ENCODE assay signal across 8 mouse cellular contexts in genomic region chr2:145674496-145675141, GRCm38 (mm10). TPM values are rescaled to one million over a fixed set of nuclear protein-coding genes. Genes with fewer than 3 reads are reported as not detected.
DNase-seq lines count a peak whose midpoint lies in the region; ATAC-seq and TF ChIP-seq lines count a peak whose summit lies in the region.

No protein-coding gene starts in this region.

- H3K4me2 ChIP-seq in forebrain, embryonic 15.5 days (replicated peaks) = peak overlapping the region; percentile 74
- H3K4me2 ChIP-seq in liver, postnatal 0 days (ENCODE audit: low read depth, low read length) = peak overlapping the region; percentile 82

- no peak for TF ChIP-seq POLR2A in heart, adult 2 months (IDR thresholded peaks at IDR 0.05; ENCODE audit: insufficient read depth, low read depth, low read length)
- TF ChIP-seq POLR2A in ES-Bruce4 (IDR thresholded peaks at IDR 0.05; ENCODE audit: insufficient read depth, low read length) = no peak

- no peak for TF ChIP-seq EP300 in heart, adult 2 months (IDR thresholded peaks at IDR 0.05; ENCODE audit: insufficient read depth, low read depth, low read length)
- TF ChIP-seq EP300 in ES-Bruce4 (IDR thresholded peaks at IDR 0.05; ENCODE audit: insufficient read depth, low read depth, low read length) = no peak
- TF ChIP-seq EP300 in liver, postnatal 0 days (IDR thresholded peaks at IDR 0.05; ENCODE audit: low read depth) = no peak

- peaks cover 2% of the 10 kb centered on the region; the same call in 1 of the 2 replicates for H3K4me1 ChIP-seq in heart, adult 2 months (ENCODE audit: control insufficient read depth, insufficient read depth, low read length)
- H3K4me1 ChIP-seq in ES-Bruce4 (ENCODE audit: control insufficient read depth, insufficient read depth, low read length) = no peaks in the 10 kb centered on the region
- H3K4me1 ChIP-seq in forebrain, embryonic 15.5 days = peaks cover 15% of the 10 kb centered on the region
- peaks cover 11% of the 10 kb centered on the region; the same call in 1 of the 2 replicates for H3K4me1 ChIP-seq in liver, postnatal 0 days (ENCODE audit: insufficient read depth)

- no peak for TF ChIP-seq CTCF in heart, adult 2 months (IDR thresholded peaks at IDR 0.05)
- TF ChIP-seq CTCF in ES-Bruce4 (IDR thresholded peaks at IDR 0.05; ENCODE audit: low read depth, low read length) = no peak
- no peak for TF ChIP-seq CTCF in liver, postnatal 0 days (IDR thresholded peaks at IDR 0.05; ENCODE audit: low read depth)

- H3K27me3 ChIP-seq in heart, adult 2 months (ENCODE audit: control insufficient read depth, insufficient read depth, low read length) = no peaks in the 10 kb centered on the region; the same call in 1 of the 2 replicates
- no peaks in the 10 kb centered on the region for H3K27me3 ChIP-seq in ES-Bruce4 (ENCODE audit: control insufficient read depth, insufficient read depth, low read length, poor library complexity, severe bottlenecking)
- no peaks in the 10 kb centered on the region for H3K27me3 ChIP-seq in forebrain, embryonic 15.5 days
- no peaks in the 10 kb centered on the region for H3K27me3 ChIP-seq in liver, postnatal 0 days (ENCODE audit: insufficient read depth, low read length)

- H3K9ac ChIP-seq in heart, adult 2 months (ENCODE audit: low read depth, low read length) = peak overlapping the region; percentile 70
- peak overlapping the region; percentile 84 for H3K9ac ChIP-seq in ES-Bruce4 (ENCODE audit: low read depth, poor library complexity, severe bottlenecking)
- peak overlapping the region; percentile 60 for H3K9ac ChIP-seq in forebrain, embryonic 15.5 days (replicated peaks)
- peak overlapping the region; percentile 59 for H3K9ac ChIP-seq in liver, postnatal 0 days (replicated peaks)

- H3K4me3 ChIP-seq in heart, adult 2 months = peak overlapping the region; percentile 83
- peak overlapping the region; percentile 92 for H3K4me3 ChIP-seq in ES-Bruce4 (ENCODE audit: low read depth, low read length)
- H3K4me3 ChIP-seq in forebrain, embryonic 15.5 days = peak overlapping the region; percentile 53
- H3K4me3 ChIP-seq in liver, postnatal 0 days (ENCODE audit: low read depth, low read length) = peak overlapping the region; percentile 67

- peak; percentile 47 for ATAC-seq in forebrain, embryonic 15.5 days (replicated peaks)
- peak; percentile 2; the same call in 1 of the 2 replicates for ATAC-seq in liver, postnatal 0 days
- no peak for ATAC-seq in frontal cortex, adult (ENCODE audit: low TSS enrichment)

- peak overlapping the region; percentile 59 for H3K27ac ChIP-seq in heart, adult 2 months
- H3K27ac ChIP-seq in ES-Bruce4 (ENCODE audit: insufficient read depth, low read length) = peak overlapping the region; percentile 66; the same call in 1 of the 2 replicates
- H3K27ac ChIP-seq in forebrain, embryonic 15.5 days (replicated peaks) = no peak overlapping the region
- peak overlapping the region; percentile 88 for H3K27ac ChIP-seq in liver, postnatal 0 days (ENCODE audit: low read depth)

- 6% methylated on average over 22 of the region's 23 CpGs for WGBS in heart, adult 2 months
- WGBS in forebrain, embryonic 15.5 days = 3% methylated on average over 23 of the region's 23 CpGs
- 5% methylated on average over 20 of the region's 23 CpGs for WGBS in liver, postnatal 0 days (ENCODE audit: insufficient replicate concordance)

- H3K36me3 ChIP-seq in heart, adult 2 months (ENCODE audit: control insufficient read depth, insufficient read depth, low read length) = no peaks in the 10 kb centered on the region
- H3K36me3 ChIP-seq in ES-Bruce4 (ENCODE audit: control insufficient read depth, insufficient read depth, low read length, poor library complexity, severe bottlenecking) = no peaks in the 10 kb centered on the region
- H3K36me3 ChIP-seq in forebrain, embryonic 15.5 days = no peaks in the 10 kb centered on the region
- no peaks in the 10 kb centered on the region for H3K36me3 ChIP-seq in liver, postnatal 0 days (replicated peaks; ENCODE audit: insufficient read depth, low read length)

- H3K9me3 ChIP-seq in ES-Bruce4 (replicated peaks; ENCODE audit: control insufficient read depth, insufficient read depth, low read length, poor library complexity, severe bottlenecking) = no peaks in the 10 kb centered on the region
- H3K9me3 ChIP-seq in forebrain, embryonic 15.5 days = no peaks in the 10 kb centered on the region
- no peaks in the 10 kb centered on the region for H3K9me3 ChIP-seq in liver, postnatal 0 days (ENCODE audit: low read length)

- intact Hi-C loops in heart, adult 2 months (cut with DNase I) = no loop called here

- DNase-seq in heart, adult 2 months = no peak
- no peak for DNase-seq in heart, postnatal 4 days
- peak; percentile 22 for DNase-seq in liver, postnatal 0 days
- DNase-seq in frontal cortex, postnatal 36 days (ENCODE audit: low spot score in 2 of 2) = no peak
- no peak for DNase-seq in thymus, adult 18-20 months

- H3K79me2 ChIP-seq in heart, adult 2 months (replicated peaks; ENCODE audit: control insufficient read depth, insufficient read depth, low read length) = no peaks in the 10 kb centered on the region

RNA-seq across cellular contexts. Expression of gene Rin2, which starts 0.4 kb away (rescaled TPM):
- 10 to 100 TPM; 18.8 to 20.2 TPM for total RNA-seq in heart, adult 2 months (2021)
- polyA plus RNA-seq in heart, adult 2 months (2012; rRNA removed) = 9.0 and 17.6 TPM in 2 replicates
- 10 to 100 TPM; 17.3 to 20.6 TPM for total RNA-seq in heart, postnatal 4 days (2021)
- 8.2 and 11.0 TPM in 2 replicates for polyA plus RNA-seq in ES-Bruce4 (2011; ENCODE audit: insufficient read depth, insufficient read length, low read depth, missing spikeins)
- 8.5 and 12.4 TPM in 2 replicates for polyA plus RNA-seq in forebrain, embryonic 15.5 days (2015; fragmentation: Nextera tagmentation; extraction: Ambion mirVana)
- polyA plus RNA-seq in liver, postnatal 0 days (2015; fragmentation: Nextera tagmentation; extraction: Ambion mirVana) = 3.8 and 5.0 TPM in 2 replicates
